Mouse (Mus musculus): Measurements from ENCODE around the gene Cdh3.

Gene Cdh3

DNA sequence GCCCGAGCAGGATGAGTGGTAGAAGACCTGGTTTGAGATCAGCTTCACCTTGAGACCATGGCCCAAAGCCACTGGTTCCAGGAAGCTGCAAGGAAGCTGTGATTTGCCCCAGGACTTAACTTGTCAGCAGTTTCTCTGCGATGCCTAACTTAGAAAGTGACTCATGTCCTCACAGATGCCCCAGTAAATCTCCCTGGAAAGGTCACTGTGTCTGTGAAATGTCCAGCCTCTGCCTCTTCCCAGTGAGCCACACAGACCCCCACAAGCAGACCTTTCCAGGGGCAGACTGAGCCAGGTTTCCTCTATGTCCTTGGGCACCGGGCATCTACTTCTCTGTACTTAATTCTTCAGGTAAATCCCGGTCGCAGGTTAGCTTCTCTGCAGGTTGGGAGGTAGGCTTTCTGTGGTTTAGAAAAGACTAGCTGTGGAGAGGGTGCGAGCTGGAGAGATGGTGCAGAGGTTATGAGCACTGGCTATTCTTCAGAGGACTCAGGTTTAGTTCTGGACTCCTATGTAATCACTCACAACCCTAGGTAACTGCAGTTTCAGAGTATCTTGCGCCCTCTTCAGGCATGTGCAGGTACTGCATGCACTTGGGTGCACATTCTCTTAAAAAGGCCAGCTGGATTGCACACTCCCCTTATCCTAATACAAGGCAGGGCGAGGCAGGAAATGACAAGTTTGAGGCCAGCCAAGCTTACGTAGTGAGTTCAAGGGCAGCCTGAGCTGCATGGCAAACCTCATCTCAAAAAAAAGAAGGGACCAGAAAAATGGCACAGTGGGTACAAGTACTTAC, 16.7 kb downstream of the Cdh3 start:
- peak; percentile 90 for DNase-seq (ENCODE audit: low read depth, low spot score)

DNA sequence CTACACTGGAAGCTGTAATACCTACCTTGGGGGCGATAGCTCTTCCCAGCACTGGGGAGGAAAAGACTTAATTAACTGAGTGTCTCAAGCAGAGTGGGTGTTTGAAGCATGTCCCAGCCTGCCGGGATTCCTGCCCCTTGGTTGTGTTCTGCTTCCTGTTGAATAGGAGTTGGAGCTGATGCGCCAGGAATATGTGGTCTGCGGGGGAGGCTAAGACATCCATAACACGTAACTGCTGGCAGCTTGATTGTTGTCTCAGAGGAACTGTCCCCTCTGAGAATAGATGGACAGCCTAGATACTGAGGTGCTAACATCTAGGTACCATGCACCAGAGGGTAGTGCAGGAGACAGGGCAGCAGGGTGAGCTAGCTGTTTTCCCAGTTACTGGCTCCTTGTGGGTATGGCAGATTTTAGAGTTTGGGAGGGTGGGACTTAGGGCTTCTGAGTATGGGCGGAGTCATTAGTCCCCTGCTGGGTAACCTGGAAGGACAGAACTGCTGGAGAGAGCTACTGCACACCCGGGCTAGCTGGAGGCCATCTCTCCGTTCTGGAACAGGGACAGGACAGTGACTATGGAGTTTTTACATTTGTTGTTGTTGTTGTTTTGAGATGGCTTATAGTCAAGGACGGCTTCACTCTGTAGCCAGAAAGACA, 18.0 kb downstream of the Cdh3 start:
- peak; percentile 66 for DNase-seq (ENCODE audit: low read depth, low spot score)

DNA sequence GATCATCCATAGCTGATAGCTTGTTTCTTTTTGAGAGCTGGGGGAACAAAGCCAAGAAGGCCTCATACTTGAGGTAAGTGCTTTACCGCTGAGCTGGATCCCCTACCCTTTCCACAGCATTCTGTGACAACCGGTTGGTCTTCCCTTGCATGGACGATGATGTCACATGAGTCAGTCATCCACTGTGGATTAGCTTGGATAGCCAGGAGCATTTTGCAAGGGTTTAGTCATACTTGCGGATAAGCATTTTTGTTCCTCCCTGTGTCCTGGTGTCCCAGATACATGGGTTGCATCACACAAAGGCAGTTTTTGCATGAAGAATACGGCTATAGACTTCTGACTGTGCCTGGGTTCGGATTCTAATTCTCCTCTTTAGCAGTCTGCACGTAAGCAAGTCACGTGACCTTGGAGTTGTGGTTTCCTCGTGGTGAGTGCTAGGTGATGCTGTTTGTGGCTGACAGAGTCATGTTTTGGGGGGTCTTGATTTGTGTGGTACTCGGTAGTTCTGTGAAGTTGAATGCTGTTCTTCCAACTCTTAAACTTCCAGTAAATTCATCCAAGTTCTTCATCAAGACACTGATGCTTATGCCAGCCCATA, 19.3 kb downstream of the Cdh3 start:
- no peak for DNase-seq (ENCODE audit: low read depth, low spot score)

DNA sequence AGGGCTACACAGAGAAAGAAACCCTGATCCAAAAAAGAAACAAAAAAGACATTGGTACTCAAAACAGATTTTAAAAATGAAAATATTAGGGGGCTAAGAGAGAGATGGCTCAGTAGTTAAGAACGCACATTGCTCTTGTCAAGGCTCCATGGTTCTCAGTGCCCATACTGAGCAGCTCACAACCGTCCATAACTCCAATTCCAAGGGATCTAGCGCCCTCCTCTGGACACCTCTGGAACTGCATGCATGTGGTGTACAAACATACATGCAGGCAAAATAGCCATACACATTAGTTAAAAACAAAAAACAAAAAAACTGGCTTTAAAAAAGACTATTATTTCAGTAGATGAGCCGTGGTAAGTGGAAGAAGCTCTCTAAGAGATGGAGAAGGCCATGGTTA, 19.9 kb downstream of the Cdh3 start:
- peak; percentile 73 for DNase-seq (ENCODE audit: low read depth, low spot score)

DNA sequence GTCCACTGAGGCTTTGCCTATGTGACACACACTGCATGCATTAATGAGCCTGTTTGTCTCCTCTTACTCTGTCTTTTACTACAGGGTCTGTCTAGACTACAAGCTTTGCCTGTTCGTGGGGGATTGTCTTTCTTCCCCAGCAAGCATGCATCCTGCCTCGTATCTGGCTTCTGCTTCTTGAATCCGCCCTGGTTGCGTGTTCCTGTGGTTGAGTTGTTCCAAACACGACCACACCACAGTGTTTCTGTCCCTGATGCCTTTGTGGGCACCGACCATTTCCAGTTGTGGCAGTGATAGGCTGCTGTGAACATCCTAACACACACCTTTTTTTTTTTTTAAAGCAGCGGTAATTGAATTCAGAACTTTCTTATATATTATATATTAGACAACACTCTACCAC, 23.0 kb downstream of the Cdh3 start:
- DNase-seq (ENCODE audit: low read depth, low spot score), result no peak

DNA sequence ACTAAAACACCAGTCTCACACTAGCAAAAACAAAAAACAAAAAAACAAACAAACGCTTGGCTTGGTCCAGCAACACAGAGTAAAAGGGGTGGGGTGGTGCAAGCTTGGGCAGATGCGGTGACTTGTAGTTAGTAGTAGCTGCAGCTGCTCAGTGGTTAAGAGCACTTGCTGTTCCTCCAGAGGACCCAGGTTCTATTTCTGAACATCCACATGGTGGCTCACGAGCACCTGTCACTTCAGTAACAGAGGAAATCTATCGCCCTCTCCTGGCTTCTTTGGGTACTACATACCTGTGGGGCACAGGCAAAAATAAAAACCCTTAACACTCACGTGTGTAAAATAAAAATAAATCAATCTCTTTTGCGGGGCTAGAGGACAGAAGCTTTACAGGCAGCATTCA, 23.8 kb downstream of the Cdh3 start:
- peak; percentile 89 for DNase-seq (ENCODE audit: low read depth, low spot score)

DNA sequence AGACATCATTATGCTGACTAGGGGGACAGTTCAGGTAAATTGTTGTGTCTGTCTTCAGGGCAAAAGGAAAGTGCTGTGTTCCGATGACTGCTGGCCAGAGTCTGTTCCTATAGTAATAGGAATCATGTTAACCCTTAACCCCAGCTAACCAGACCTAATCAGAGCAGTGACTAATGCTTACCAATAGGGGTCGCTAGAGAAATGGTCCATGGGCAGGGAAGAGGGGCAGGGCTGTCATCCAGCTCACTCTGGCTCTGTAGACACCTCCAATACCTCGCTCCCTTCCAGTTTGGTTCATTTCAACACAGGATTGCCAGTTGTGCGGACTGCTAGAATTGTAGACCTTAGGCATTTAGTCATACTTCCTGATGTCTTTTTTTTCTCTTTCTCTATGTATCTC, 24.8 kb downstream of the Cdh3 start:
- peak; percentile 78 for DNase-seq (ENCODE audit: low read depth, low spot score)

DNA sequence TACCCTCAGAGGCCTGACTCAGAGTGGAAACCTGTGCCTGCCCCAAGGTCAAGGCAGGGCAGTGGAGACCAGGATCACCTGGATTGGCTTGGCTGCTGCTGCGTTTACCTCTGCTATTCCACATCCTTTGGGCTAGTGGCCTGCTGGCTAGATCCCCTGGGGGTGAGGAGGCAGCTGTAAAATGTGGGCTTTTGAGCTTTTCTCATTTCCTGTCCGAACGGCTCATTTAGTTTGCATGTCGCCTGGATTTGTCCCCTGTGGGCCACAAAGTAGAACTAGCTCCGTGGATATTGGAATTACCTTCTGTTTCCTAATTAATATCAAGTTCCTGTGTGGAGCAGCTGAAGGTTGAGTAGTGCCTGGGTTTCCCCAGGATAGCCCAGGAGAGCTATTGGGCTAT, 28.5 kb downstream of the Cdh3 start:
- DNase-seq (ENCODE audit: low read depth, low spot score), result no peak

DNA sequence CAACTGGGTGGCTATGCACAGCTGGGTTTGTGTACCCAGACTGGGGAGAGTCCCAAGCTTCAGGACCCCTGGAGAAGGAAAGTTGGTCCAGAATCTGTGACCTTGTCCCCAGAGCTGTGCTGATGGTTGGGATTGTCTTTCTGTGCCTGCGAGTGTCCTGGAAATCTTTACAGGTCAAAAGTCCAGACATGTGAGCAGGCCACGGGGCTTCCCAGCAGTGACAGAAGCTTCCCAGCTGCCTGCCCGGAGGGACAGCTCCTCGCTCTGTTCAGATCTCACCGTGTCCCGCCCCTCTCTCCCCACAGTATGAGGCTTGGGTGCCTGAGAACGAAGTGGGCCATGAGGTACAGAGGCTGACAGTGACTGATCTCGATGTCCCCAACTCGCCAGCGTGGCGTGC, 30.3 kb downstream of the Cdh3 start:
- no peak for DNase-seq (ENCODE audit: low read depth, low spot score)

DNA sequence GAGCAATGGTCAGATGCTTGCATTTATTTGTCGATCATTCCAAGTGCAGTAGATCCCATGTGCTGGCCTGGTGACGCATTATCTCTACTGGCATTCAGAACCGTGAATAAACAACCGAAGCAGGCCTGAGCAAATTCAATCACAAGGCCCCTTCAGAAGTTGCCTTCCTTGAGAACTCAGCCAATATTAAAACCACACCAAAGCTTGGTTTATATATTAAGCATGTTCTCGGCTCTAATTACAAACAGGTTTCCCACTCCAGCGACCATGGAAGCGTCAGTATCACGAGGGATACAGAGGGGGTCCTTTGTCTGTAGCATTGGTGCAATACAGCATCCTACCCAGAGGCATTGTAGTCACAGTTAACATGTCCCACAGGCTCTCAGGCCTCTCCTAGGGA, 32.4 kb downstream of the Cdh3 start:
- no peak for DNase-seq (ENCODE audit: low read depth, low spot score)

DNA sequence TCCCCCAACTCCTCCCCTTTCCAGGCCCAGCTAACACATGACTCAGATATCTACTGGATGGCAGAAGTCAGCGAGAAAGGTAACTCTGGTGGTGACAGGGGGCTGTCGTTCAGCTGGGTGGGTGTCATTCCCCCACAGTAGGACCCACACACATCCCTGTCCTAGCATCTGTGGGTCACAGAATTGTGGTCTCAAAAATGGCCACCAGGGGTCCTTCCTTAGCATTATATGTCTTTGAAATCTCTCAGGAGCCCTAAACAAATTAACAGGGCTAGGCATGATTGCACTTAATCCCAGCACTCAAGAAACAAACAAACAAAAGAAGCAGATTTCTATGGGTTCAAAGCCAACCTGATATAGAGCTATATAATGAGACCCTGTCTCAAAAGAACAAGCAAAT, 34.5 kb downstream of the Cdh3 start:
- DNase-seq (ENCODE audit: low read depth, low spot score), result no peak

DNA sequence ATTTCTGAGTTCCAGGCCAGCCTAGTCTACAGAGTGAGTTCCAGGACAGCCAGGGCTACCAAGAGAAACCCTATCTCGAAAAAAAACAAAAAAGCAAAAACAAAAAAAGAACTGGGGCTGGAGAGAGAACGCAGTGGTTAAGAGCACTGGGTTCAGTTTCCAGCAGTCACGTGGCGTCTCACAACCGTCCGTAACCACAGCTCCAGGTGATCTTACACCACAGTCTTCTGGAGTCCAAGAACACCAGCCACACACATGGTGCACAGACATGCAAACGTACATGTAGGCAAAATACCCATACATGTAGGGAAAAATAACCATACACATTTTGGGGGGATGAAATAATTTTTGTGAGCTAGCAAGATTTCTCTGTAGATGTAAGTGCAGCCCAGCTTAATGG, 36.1 kb downstream of the Cdh3 start:
- no peak for DNase-seq (ENCODE audit: low read depth, low spot score)

DNA sequence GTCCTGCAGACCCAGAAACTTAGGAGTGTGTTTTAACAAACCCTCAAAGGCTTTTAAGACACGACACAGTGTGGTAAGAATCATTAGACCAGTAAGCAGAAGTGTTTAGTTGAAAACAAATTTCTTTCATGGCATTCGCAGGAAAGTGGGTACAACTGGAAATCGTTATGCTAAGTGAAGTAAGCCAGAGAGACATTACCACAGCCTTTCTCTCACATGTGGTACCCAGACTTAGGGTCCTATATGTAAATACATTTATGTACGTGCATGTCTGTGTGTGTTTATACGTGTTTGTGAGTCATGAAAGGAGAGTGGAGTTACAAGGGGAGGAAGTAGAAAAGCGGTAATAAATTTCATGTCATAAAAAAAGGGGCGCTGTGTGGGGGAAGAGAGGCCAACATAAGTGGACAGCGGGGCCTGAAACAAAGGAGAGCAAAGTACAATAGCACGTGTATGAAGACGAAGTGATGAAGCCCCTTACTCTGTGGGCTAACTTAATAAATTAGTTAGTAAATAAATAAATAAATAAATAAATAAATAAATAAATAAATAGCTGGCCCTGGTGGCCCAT, 37.8 kb downstream of the Cdh3 start:
- DNase-seq (ENCODE audit: low read depth, low spot score), result no peak

DNA sequence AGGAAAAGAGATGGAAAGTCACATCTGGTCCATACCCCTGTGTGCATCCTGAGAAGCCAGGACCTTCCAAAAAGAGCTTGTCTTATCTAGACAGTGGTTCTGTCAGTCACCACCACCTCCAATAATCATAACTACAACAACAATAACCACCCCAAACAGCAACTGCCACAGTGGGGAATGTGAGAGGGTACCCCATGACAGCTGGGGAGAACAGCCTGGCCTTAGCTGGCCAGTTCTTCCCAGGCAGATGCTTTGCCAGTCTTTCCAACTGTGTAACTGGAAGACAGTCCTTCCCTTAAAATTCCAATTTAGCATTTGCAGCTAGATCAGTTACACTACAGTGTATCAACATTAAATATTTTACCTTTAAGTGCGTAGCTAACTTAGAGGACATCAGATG, 40.2 kb downstream of the Cdh3 start:
- DNase-seq (ENCODE audit: low read depth, low spot score), result no peak

DNA sequence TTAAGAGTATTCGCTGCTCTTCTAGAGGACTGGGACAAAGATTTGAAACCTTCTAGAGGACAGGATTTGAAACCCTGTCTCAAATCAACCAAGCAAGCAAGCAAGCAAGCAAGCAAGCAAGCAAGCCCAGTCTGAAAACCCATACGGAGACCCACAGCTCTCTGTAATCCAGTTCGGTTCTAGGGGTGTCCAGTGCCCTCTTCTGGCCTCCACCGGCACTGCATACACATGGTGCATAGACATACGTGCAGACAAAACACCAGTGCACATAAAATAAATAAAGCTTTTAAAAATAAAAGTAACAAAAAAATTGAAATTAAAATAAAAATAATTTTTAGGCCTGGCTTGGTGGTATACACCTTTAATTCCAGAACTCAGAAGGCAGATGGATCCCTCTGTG, 43.3 kb downstream of the Cdh3 start:
- DNase-seq (ENCODE audit: low read depth, low spot score), result peak; percentile 82

DNA sequence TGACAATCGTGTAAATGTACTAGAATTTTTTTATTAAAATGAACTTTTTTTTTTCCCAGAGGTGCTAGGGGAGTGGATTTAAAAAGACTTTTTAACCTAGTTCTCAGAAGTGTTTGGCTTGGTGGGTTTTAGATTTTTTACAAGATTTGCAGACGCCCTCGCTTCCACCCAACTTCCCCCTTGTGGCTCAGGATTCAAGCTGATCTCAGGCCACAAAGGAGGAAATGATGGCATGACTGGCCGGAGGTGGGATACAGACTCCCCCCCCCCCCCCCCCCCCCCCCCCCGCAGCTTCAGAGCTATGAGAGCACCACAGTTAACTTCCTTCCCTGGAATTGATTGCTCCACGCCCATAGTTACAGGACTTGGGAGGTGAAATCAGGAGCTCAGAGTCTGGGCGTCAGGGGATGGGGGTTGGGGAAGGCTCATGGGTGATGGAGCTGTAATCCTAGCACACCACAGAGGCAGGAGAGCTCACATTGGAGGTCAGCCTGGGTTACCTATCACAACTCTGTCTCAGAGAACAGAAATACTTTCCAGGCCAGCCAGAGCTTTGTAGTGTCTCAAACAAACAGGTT, 45.5 kb downstream of the Cdh3 start:
- peak; percentile 60 for DNase-seq (ENCODE audit: low read depth, low spot score)

DNA sequence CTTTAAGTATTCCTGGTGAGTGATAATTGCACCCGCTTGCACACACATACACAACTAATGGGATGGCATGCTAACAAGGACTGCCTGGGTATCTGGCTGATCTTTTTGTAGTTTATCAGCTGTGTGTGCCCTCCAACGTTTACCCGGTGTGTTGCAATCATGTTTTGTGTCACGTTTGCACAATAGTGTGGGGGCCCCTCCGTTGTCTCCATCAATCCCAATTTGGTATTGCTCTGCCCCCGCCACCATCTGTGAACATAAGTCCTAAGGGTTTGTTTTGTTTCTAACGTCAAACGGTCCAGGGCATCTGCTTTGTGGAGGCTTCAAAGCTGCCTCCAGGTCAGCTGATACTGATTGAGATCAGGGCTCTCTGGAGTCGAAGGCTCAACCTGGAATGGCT, 49.2 kb downstream of the Cdh3 start:
- DNase-seq (ENCODE audit: low read depth, low spot score), result no peak

DNA sequence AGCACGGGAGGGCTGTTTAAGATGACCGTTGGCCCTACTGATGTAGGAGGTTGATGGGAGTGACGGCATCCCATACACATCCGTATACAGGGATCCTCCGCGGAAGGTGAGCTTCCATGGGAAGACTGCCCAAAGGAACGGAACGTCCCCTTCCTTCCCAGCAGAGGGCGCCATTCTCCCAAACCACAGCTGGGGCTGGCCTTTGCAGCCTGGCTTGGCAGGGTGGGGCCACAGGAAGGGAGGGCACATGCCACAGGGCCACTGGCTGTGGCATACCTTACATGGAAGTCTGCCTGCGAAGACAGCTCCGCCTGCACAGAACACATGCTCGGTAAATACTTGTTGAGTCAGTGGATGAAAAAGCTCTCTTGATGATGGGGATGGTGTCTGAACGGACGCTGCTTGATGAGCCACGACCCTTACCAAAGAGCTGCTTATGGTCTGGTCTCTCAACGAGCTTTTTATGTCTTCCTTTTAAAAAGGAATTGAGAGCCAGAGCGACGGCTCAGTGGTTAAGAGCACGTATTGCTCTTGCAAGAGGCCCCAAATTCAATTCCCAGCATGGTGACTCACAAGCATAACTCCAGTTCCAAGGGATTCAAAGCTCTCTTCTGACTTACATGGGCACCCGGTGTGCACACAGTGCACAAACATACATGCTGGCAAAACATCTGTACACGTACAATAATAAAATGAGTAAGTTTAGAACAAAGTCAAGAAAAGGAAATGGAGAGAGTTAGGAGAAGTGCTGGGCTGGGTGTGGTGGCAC, 50.6 kb downstream of the Cdh3 start:
- DNase-seq (ENCODE audit: low read depth, low spot score), result peak; percentile 94

DNA sequence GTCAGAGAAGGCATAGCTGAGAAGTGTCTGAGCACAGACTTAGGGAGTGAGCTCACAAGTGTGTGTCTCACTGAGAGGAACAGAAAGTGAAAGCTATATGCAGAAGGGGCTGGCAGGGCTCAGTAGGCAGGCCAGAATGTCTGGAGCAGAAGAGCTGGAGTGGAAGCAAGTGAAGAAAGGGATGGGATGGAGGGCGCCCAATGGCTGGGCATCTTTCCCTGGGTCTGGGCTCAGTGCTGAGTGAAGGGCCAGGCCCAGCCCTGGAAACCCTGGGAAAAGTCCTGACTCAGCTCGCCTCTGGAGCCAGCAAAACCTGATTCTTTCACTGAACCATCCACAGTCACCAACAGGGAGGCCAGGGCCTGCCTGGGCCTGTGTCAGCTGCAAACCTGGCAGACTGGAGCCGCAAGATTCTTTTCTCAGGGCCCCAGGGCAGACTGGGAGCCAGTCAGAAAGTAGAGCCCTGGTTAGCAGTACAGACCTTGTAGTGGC, 53.0 kb downstream of the Cdh3 start:
- no peak for DNase-seq (ENCODE audit: low read depth, low spot score)

DNA sequence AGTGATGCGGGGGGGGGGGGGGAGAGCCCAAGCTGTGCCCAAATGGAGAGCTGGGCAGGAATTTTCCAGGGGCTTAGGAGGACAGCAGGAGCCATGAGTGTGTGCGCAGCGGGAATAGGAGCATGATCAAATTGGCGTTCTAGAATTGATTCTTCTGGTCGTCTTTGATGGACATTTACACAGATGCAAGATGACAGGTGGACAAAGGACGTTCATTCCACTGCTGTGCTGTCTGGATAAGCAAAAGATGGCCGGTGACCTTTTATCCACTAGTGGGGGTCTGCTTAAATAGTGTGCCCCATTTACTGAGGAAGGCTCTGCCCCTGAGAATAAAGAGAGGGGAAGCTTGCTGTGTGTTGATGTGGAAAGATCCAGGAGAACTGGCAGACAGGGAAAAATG, 58.3 kb downstream of the Cdh3 start:
- no peak for DNase-seq (ENCODE audit: low read depth, low spot score)

DNA sequence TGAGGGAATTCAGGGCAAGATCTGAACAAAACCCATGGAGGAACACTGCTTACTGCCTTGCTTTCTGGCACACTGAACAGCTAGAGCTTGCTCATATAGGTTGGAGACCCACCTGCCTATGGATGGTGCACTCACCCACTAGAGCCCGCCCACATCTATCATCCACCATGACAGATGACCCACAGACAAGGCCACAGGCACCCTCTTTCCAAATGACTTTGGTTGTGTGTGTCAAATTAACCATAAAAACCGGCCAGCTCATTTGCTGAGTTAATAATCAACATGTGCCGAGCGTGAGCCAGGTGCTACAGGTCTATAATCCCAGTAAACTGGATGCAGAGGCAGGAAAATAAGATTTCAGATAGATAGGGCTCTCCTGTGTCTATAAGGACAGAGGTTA, 59.7 kb downstream of the Cdh3 start:
- DNase-seq (ENCODE audit: low read depth, low spot score), result no peak

All from ZHBTc4 (cell line).